In genomic region chr10:79773208-79773607, GRCm38 (mm10) we compare ENCODE assay signal across 32 mouse cellular contexts. TPM values are rescaled to one million over a fixed set of nuclear protein-coding genes. Genes with fewer than 3 reads are reported as not detected.
"Had no signal": no experiment of that assay in that cellular context is flagged by ENCODE, and none has a peak within 500 bp of the region (broad histone marks: within the 10 kb centered on the region; RNA-seq: fewer than 3 reads in every experiment).

No protein-coding gene starts in this region.

- H3K9ac ChIP-seq: heart, embryonic 13.5 days; heart, embryonic 15.5 days; hindbrain, embryonic 13.5 days; hindbrain, embryonic 15.5 days; limb, embryonic 12.5 days; liver, embryonic 12.5 days; liver, embryonic 14.5 days had no signal

- H3K36me3 ChIP-seq: heart, embryonic 13.5 days; heart, embryonic 15.5 days; hindbrain, embryonic 13.5 days; hindbrain, embryonic 15.5 days; limb, embryonic 10.5 days; limb, embryonic 12.5 days; liver, embryonic 12.5 days had no signal

- ATAC-seq: hindbrain, postnatal 0 days; intestine, embryonic 16.5 days; liver, embryonic 12.5 days had no signal

- H3K27ac ChIP-seq: heart, adult 2 months; heart, embryonic 13.5 days; heart, embryonic 15.5 days; hindbrain, embryonic 13.5 days; hindbrain, embryonic 15.5 days; hindbrain, postnatal 0 days; layer of hippocampus, adult 2 months; left cerebral cortex, adult 2 months; limb, embryonic 10.5 days; limb, embryonic 12.5 days; liver, embryonic 12.5 days; liver, embryonic 14.5 days had no signal

- H3K27me3 ChIP-seq: heart, embryonic 15.5 days had no signal

- H3K4me2 ChIP-seq: heart, embryonic 11.5 days; heart, embryonic 13.5 days; heart, embryonic 15.5 days; hindbrain, embryonic 13.5 days; hindbrain, embryonic 15.5 days; limb, embryonic 12.5 days; liver, embryonic 12.5 days had no signal

- H3K9me3 ChIP-seq: heart, embryonic 15.5 days; hindbrain, embryonic 13.5 days; hindbrain, embryonic 15.5 days had no signal

- DNase-seq: gastrocnemius, postnatal 14 days; gastrocnemius, postnatal 36 days; heart, adult 11 months; heart, adult 2 months; heart, postnatal 14 days; heart, postnatal 36 days; kidney, adult 18-20 months; kidney, adult 8-10 months; kidney, postnatal 10 days; kidney, postnatal 25 days; kidney, postnatal 4 days had no signal

- H3K4me3 ChIP-seq: heart, adult 2 months; heart, embryonic 13.5 days; heart, embryonic 15.5 days; hindbrain, embryonic 13.5 days; hindbrain, embryonic 15.5 days; layer of hippocampus, adult 2 months; left cerebral cortex, adult 2 months; limb, embryonic 10.5 days; limb, embryonic 12.5 days; liver, embryonic 12.5 days had no signal

RNA-seq across cellular contexts. Expression of gene Prss57, which starts 17.6 kb away (rescaled TPM):
- total RNA-seq: gastrocnemius, adult 18-20 months; gastrocnemius, adult 8-10 months; gastrocnemius, postnatal 14 days; gastrocnemius, postnatal 36 days; heart, adult 2 months; heart, postnatal 36 days had no signal
- polyA plus RNA-seq: heart, embryonic 11.5 days; heart, postnatal 0 days; hindbrain, embryonic 11.5 days; hindbrain, embryonic 13.5 days; kidney, embryonic 14.5 days; kidney, embryonic 16.5 days; limb, embryonic 12.5 days had no signal

RNA-seq across cellular contexts. Expression of gene Fgf22, which starts 18.3 kb away (rescaled TPM):
- total RNA-seq: gastrocnemius, adult 18-20 months; gastrocnemius, adult 8-10 months; gastrocnemius, postnatal 14 days; gastrocnemius, postnatal 36 days; heart, adult 2 months; heart, postnatal 14 days; heart, postnatal 36 days; hematopoietic stem cell, adult 5-6 weeks had no signal
- polyA plus RNA-seq: gonadal fat pad, adult 2 months; heart, adult 2 months; heart, embryonic 13.5 days; intestine, embryonic 16.5 days; liver, embryonic 14.5 days had no signal
